Mouse (Mus musculus) forelimb bud, embryonic 11.5 days (tissue): ENCODE data around the gene Ktn1.

Source experiments
- DNase-seq: peaks from one replicate; pipeline ENCODE4 v3.0.0-alpha.2; 2012; ENCODE audit warnings: low read depth, low spot score

Gene Ktn1

GRCm38 (mm10) chr14:47648218-47648617 lies at the start of gene Ktn1:
TSS of gene Ktn1 (plus strand) at chr14:47648448.
- peak; percentile 18 for DNase-seq

- no peak for DNase-seq
These were observed 35.0 kb upstream of the Ktn1 start for GRCm38 (mm10) chr14:47613254-47613653.

GRCm38 (mm10) chr14:47618891-47619290 lies 29.4 kb upstream of the Ktn1 start:
- DNase-seq = no peak

- no peak for DNase-seq
These were observed 26.3 kb upstream of the Ktn1 start for GRCm38 (mm10) chr14:47621901-47622300.

GRCm38 (mm10) chr14:47624837-47625236 lies 23.4 kb upstream of the Ktn1 start:
- no peak for DNase-seq

- DNase-seq = no peak
These were observed 22.1 kb upstream of the Ktn1 start for GRCm38 (mm10) chr14:47626143-47626542.

- no peak for DNase-seq
These were observed 21.4 kb upstream of the Ktn1 start for GRCm38 (mm10) chr14:47626812-47627211.

GRCm38 (mm10) chr14:47627360-47627759 lies 20.9 kb upstream of the Ktn1 start:
- DNase-seq = no peak

GRCm38 (mm10) chr14:47632419-47632818 lies 15.8 kb upstream of the Ktn1 start:
- no peak for DNase-seq

GRCm38 (mm10) chr14:47634410-47634809 lies 13.8 kb upstream of the Ktn1 start:
- DNase-seq = peak; percentile 29

- no peak for DNase-seq
These were observed 13.4 kb upstream of the Ktn1 start for GRCm38 (mm10) chr14:47634846-47635245.

- DNase-seq = no peak
These were observed 9.8 kb upstream of the Ktn1 start for GRCm38 (mm10) chr14:47638316-47638895.

GRCm38 (mm10) chr14:47645620-47646019 lies 2.6 kb upstream of the Ktn1 start:
- DNase-seq = no peak

GRCm38 (mm10) chr14:47646246-47646645 lies 2.0 kb upstream of the Ktn1 start:
- DNase-seq = no peak

- no peak for DNase-seq
These were observed 1.3 kb upstream of the Ktn1 start for GRCm38 (mm10) chr14:47646696-47647516.

GRCm38 (mm10) chr14:47648706-47649630 lies 720 bp downstream of the Ktn1 start:
- peak; percentile 79 for DNase-seq

GRCm38 (mm10) chr14:47649631-47650337 lies 1.5 kb downstream of the Ktn1 start:
- peak; percentile 45 for DNase-seq

- no peak for DNase-seq
These were observed 2.1 kb downstream of the Ktn1 start for GRCm38 (mm10) chr14:47650338-47650720.

- DNase-seq = no peak
These were observed 3.0 kb downstream of the Ktn1 start for GRCm38 (mm10) chr14:47651272-47651671.

- no peak for DNase-seq
These were observed 7.2 kb downstream of the Ktn1 start for GRCm38 (mm10) chr14:47655444-47655843.

GRCm38 (mm10) chr14:47663844-47664469 lies 15.7 kb downstream of the Ktn1 start:
- no peak for DNase-seq
